Mouse (Mus musculus) megakaryocyte, adult 5-6 weeks (primary cell): Measurements from ENCODE around the gene Ano1. TPM values are rescaled to one million over a fixed set of nuclear protein-coding genes. Genes with fewer than 3 reads are reported as not detected.
A peak's percentile ranks its signal among the peaks of the same experiment; 100 is the strongest.

ENCODE experiments used
- ATAC-seq: 2 replicates; pipeline ENCODE4 v1.8.0; 2016; ENCODE audit warnings: mild to moderate bottlenecking, inconsistent platforms; ENCODE audit not compliant: poor library complexity, severe bottlenecking
- total RNA-seq, 2 experiments: library from RNA; stranded (forward) in 1 of 2; stranded (reverse) in 1 of 2; fragments of 153-499, 151-499 nt in 1 of 2; fragments of 221-1000, 200-1000 nt in 1 of 2; gene quantifications; 2 replicates each; pipeline versions ENCODE4 v1.2.3 to v1.2.4; 2015 to 2017

Gene Ano1
- total RNA-seq, 2 experiments from 2014 or later, result not detected

GRCm38 (mm10) chr7:144653681-144654425 lies 97.9 kb downstream of the Ano1 start:
- ATAC-seq, result no peak

- ATAC-seq, result no peak
These were observed 104.2 kb downstream of the Ano1 start for GRCm38 (mm10) chr7:144647547-144647946.

GRCm38 (mm10) chr7:144640817-144641216 lies 111.0 kb downstream of the Ano1 start:
- ATAC-seq, result no peak

- no peak for ATAC-seq
These were observed 115.8 kb downstream of the Ano1 start for GRCm38 (mm10) chr7:144636000-144636399.

GRCm38 (mm10) chr7:144634875-144635274 lies 116.9 kb downstream of the Ano1 start:
- no peak for ATAC-seq

- no peak for ATAC-seq
These were observed 117.3 kb downstream of the Ano1 start for GRCm38 (mm10) chr7:144634450-144634849.

GRCm38 (mm10) chr7:144632321-144632720 lies 119.5 kb downstream of the Ano1 start:
- ATAC-seq, result no peak

GRCm38 (mm10) chr7:144630622-144631021 lies 121.2 kb downstream of the Ano1 start:
- ATAC-seq, result no peak

GRCm38 (mm10) chr7:144628334-144628915 lies 123.3 kb downstream of the Ano1 start:
- no peak for ATAC-seq

- no peak for ATAC-seq
These were observed 124.0 kb downstream of the Ano1 start for GRCm38 (mm10) chr7:144627606-144628333.

GRCm38 (mm10) chr7:144626042-144626441 lies 125.7 kb downstream of the Ano1 start:
- ATAC-seq, result no peak

GRCm38 (mm10) chr7:144620721-144621681 lies 130.8 kb downstream of the Ano1 start:
- ATAC-seq, result no peak

- no peak for ATAC-seq
These were observed 131.5 kb downstream of the Ano1 start for GRCm38 (mm10) chr7:144620315-144620714.

GRCm38 (mm10) chr7:144615343-144615742 lies 136.4 kb downstream of the Ano1 start:
- no peak for ATAC-seq

- ATAC-seq, result no peak
These were observed 138.9 kb downstream of the Ano1 start for GRCm38 (mm10) chr7:144612829-144613228.

GRCm38 (mm10) chr7:144612351-144612750 lies 139.4 kb downstream of the Ano1 start:
- no peak for ATAC-seq

- peak; percentile 41 for ATAC-seq
These were observed 140.2 kb downstream of the Ano1 start for GRCm38 (mm10) chr7:144611595-144611994.

- no peak for ATAC-seq
These were observed 142.2 kb downstream of the Ano1 start for GRCm38 (mm10) chr7:144609568-144609967.

GRCm38 (mm10) chr7:144607862-144608261 lies 143.9 kb downstream of the Ano1 start:
- no peak for ATAC-seq

GRCm38 (mm10) chr7:144604735-144605134 lies 147.0 kb downstream of the Ano1 start:
- no peak for ATAC-seq

GRCm38 (mm10) chr7:144604291-144604690 lies 147.5 kb downstream of the Ano1 start:
- no peak for ATAC-seq
